Mouse (Mus musculus): ENCODE measurements around the gene Naxd. TPM values are rescaled to one million over a fixed set of nuclear protein-coding genes. Genes with fewer than 3 reads are reported as not detected.
A peak's percentile ranks its signal among the peaks of the same experiment; 100 is the strongest.

Naxd gene
- total and polyA plus RNA-seq, 3 experiments = 39.7 to 57.1 (median 50.1) TPM

DNA sequence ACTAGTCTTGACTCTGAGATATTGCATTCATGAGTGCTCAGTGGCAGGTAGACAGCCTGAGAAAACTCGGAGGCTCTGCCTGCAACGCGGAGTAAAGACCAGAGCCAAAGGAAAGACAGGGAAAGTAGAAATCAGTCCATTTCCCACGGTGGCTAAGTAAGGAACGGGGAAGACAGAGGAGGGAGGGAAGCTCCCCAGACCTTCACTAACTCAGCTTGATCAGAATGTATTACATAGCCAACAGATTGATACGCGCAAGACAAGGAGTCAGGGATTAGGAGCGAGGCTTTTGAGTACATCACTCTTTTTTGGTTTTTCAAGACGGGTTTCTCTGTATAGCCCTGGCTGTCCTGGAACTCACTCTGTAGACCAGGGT lies 20.1 kb upstream of the Naxd start:
- peak overlapping the region; percentile 89 for H3K4me2 ChIP-seq (ENCODE audit: insufficient read depth, low read depth, poor library complexity, severe bottlenecking)
- in situ Hi-C loops (cut with MboI; ENCODE audit: low pct_ligation_motif_present, low pct_unique_long_range_greater_than_20kb, low sequenced_read_pairs) (no loop called here), dilution Hi-C loops (cut with MboI; ENCODE audit: extremely low pct_ligation_motif_present, extremely low pct_unique_long_range_greater_than_20kb, low sequenced_read_pairs) (no loop called here)
- no peak for DNase-seq (ENCODE audit: extremely low read depth)
- H3K4me1 ChIP-seq (ENCODE audit: control insufficient read depth in 1 of 2, insufficient read depth in 2 of 2) = peaks cover 16 to 31% of the 10 kb centered on the region in 2 experiments
- H3K27ac ChIP-seq (ENCODE audit: insufficient read depth, low read depth) = peak overlapping the region; percentile 15; the same call in 1 of the 2 replicates
- H3K9ac ChIP-seq (ENCODE audit: insufficient read depth, low read depth) = peak overlapping the region; percentile 76; the same call in 1 of the 2 replicates
- H3K27me3 ChIP-seq (replicated peaks) = peaks cover 34% of the 10 kb centered on the region
- H3K4me3 ChIP-seq (replicated peaks in 1 of 3; ENCODE audit: low read depth in 2 of 3, low read length in 2 of 3, poor library complexity in 1 of 3) = peak overlapping the region; percentile 68 to 80 (median 71)
- peaks cover 15% of the 10 kb centered on the region; the same call in 1 of the 2 replicates for H3K79me2 ChIP-seq (replicated peaks; ENCODE audit: control insufficient read depth, extremely low read depth, insufficient read depth, poor library complexity, severe bottlenecking)
- no peaks in the 10 kb centered on the region for H3K9me3 ChIP-seq (replicated peaks; ENCODE audit: low read length)
- H3K36me3 ChIP-seq (replicated peaks in 1 of 2; ENCODE audit: control insufficient read depth in 1 of 2, insufficient read depth in 1 of 2, low read length in 1 of 2) = peaks cover 0 to 10% of the 10 kb centered on the region in 2 experiments
- no peak for TF ChIP-seq KAT2A (IDR thresholded peaks at IDR 0.05; ENCODE audit: insufficient replicate concordance, low read length)
- no peak for TF ChIP-seq USF1 (IDR thresholded peaks at IDR 0.05; ENCODE audit: low read depth, low read length)
- TF ChIP-seq MEF2A (IDR thresholded peaks at IDR 0.05; ENCODE audit: borderline replicate concordance, low read depth, low read length) = no peak
- TF ChIP-seq ZKSCAN1 (IDR thresholded peaks at IDR 0.05; ENCODE audit: borderline replicate concordance, low read depth, low read length) = no peak
- no peak for TF ChIP-seq E2F4 (IDR thresholded peaks at IDR 0.05; ENCODE audit: insufficient replicate concordance, low read depth, low read length)
- no peak for TF ChIP-seq MAZ (IDR thresholded peaks at IDR 0.05; ENCODE audit: low read depth, low read length)
- TF ChIP-seq MAFK (IDR thresholded peaks at IDR 0.05; ENCODE audit: insufficient replicate concordance, low read length) = no peak
- no peak for TF ChIP-seq SIN3A (IDR thresholded peaks at IDR 0.05; ENCODE audit: low read length)
- no peak for TF ChIP-seq JUND (conservative IDR thresholded peaks at IDR 0.05; ENCODE audit: low read depth, low read length)
- TF ChIP-seq TCF12 (IDR thresholded peaks at IDR 0.05; ENCODE audit: low read depth, low read length) = no peak
- TF ChIP-seq BHLHE40 (IDR thresholded peaks at IDR 0.05; ENCODE audit: low read depth, low read length) = no peak
- no peak for TF ChIP-seq CHD1 (IDR thresholded peaks at IDR 0.05; ENCODE audit: low read depth, low read length)
- TF ChIP-seq MXI1 (IDR thresholded peaks at IDR 0.05; ENCODE audit: low read depth, low read length) = no peak
- TF ChIP-seq JUN (IDR thresholded peaks at IDR 0.05; ENCODE audit: insufficient read depth, low read depth, low read length) = no peak
- no peak for TF ChIP-seq ZNF384 (IDR thresholded peaks at IDR 0.05; ENCODE audit: low read depth, low read length)
- TF ChIP-seq HCFC1 (IDR thresholded peaks at IDR 0.05; ENCODE audit: low read depth, low read length) = no peak
- TF ChIP-seq ZMIZ1 (IDR thresholded peaks at IDR 0.05; ENCODE audit: low read depth, low read length) = no peak
- TF ChIP-seq MYC (IDR thresholded peaks at IDR 0.05; ENCODE audit: low read depth, low read length) = no peak
